Mouse (Mus musculus): Measurements from ENCODE around the gene Zfp239.

- TF ChIP-seq POLR2A (IDR thresholded peaks at IDR 0.05; ENCODE audit: extremely low read depth, insufficient read depth, low read length): no peak
- TF ChIP-seq CTCF (IDR thresholded peaks at IDR 0.05; ENCODE audit: low read depth, low read length): peak; percentile 42; the same call in 1 of the 2 replicates
Measured at GRCm38 (mm10) chr6:117920659-117921640, 59.0 kb downstream of the Zfp239 start.
